ENCODE assay signal across 9 mouse cellular contexts in the genomic region with DNA sequence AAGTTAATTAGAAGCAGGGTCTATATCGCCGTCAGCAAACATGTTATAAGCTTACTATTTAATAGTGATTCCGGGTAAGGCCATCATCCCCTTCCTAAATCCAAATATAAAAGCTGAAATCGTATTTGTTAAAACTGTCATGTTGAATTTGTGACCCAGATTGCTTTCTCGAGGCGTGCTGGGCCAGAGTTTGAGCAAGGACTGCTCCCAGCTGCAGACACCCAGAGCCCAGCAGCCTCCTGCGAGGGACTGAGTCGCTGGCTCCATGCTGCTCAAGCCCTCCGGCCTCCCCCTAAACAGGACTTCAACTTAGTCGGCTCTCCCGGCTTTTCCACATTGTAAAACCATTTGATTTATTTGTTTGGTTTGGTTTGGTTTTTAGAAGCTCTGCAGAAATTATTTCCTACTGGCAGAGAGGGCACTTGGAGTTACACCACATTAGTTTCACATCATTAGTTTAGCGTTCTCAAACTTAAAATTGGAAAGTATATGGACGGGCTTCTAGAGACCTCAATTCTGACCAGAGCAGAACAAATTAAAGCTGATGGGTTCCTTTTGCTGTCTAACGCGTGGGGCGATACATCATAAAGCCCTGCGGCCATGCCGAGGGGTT.
DNase-seq lines count a peak whose midpoint lies in the region; ATAC-seq and TF ChIP-seq lines count a peak whose summit lies in the region.
"Had no signal": no experiment of that assay in that cellular context is flagged by ENCODE, and none has a peak within 500 bp of the region (broad histone marks: within the 10 kb centered on the region; RNA-seq: fewer than 3 reads in every experiment).

No protein-coding gene starts in this region.

- TF ChIP-seq CTCF in lung, embryonic 14.5 days (IDR thresholded peaks at IDR 0.05; ENCODE audit: low read depth), result no peak

- peak overlapping the region; percentile 1; the same call in 1 of the 2 replicates for H3K4me3 ChIP-seq in lung, embryonic 14.5 days (ENCODE audit: low read depth, low read length)
- H3K4me3 ChIP-seq in hindbrain, embryonic 15.5 days, result peak overlapping the region; percentile 33; the same call in 1 of the 2 replicates
- H3K4me3 ChIP-seq in midbrain, embryonic 14.5 days (replicated peaks; ENCODE audit: low read depth, low read length), result no peak overlapping the region

- 0 out of 2 replicates have a peak, but pooled peaks cover 2% of the 10 kb centered on the region for H3K4me1 ChIP-seq in lung, embryonic 14.5 days (ENCODE audit: insufficient read depth)
- H3K4me1 ChIP-seq in hindbrain, embryonic 15.5 days (replicated peaks), result peaks cover 13% of the 10 kb centered on the region
- peaks cover 7% of the 10 kb centered on the region; the same call in 1 of the 2 replicates for H3K4me1 ChIP-seq in midbrain, embryonic 14.5 days (ENCODE audit: control insufficient read depth, insufficient read depth, low read length)

- H3K4me2 ChIP-seq in lung, embryonic 14.5 days, result peak overlapping the region; percentile 45; the same call in 1 of the 2 replicates
- H3K4me2 ChIP-seq in hindbrain, embryonic 15.5 days, result peak overlapping the region; percentile 64
- H3K4me2 ChIP-seq in midbrain, embryonic 14.5 days (ENCODE audit: low read length), result peak overlapping the region; percentile 51

- H3K9ac ChIP-seq in lung, embryonic 14.5 days, result no peak overlapping the region
- H3K9ac ChIP-seq in hindbrain, embryonic 15.5 days, result no peak overlapping the region
- no peak overlapping the region for H3K9ac ChIP-seq in midbrain, embryonic 14.5 days (replicated peaks; ENCODE audit: low read length)
- H3K9ac ChIP-seq: heart, embryonic 12.5 days had no signal

- DNase-seq in lung, embryonic 14.5 days, result peak; percentile 37
- DNase-seq in lung, adult 18-20 months, result no peak
- DNase-seq in midbrain, embryonic 14.5 days, result peak; percentile 65
- DNase-seq in cerebellum, adult 8-10 months, result no peak
- DNase-seq in left cerebral cortex, postnatal 10 days (ENCODE audit: extremely low spot score in 1 of 2, low spot score in 2 of 2), result no peak
- no peak for DNase-seq in heart, postnatal 10 days

- ATAC-seq in lung, embryonic 14.5 days (ENCODE audit: insufficient read depth), result no peak
- ATAC-seq in hindbrain, embryonic 15.5 days (ENCODE audit: low FRiP score, low read depth), result no peak
- no peak for ATAC-seq in midbrain, embryonic 14.5 days (ENCODE audit: low FRiP score, low TSS enrichment)
- ATAC-seq in megakaryocyte-erythroid progenitor cell, adult 5-6 weeks (replicated peaks; ENCODE audit: low FRiP score, low TSS enrichment, poor library complexity, severe bottlenecking), result no peak

- H3K36me3 ChIP-seq in lung, embryonic 14.5 days (ENCODE audit: insufficient read depth), result no peaks in the 10 kb centered on the region
- H3K36me3 ChIP-seq in hindbrain, embryonic 15.5 days, result no peaks in the 10 kb centered on the region
- no peaks in the 10 kb centered on the region for H3K36me3 ChIP-seq in midbrain, embryonic 14.5 days (ENCODE audit: control insufficient read depth, insufficient read depth, low read length)
- H3K36me3 ChIP-seq: heart, embryonic 12.5 days had no signal

- H3K27ac ChIP-seq in lung, embryonic 14.5 days (ENCODE audit: low read depth), result no peak overlapping the region
- H3K27ac ChIP-seq in hindbrain, embryonic 15.5 days (replicated peaks), result no peak overlapping the region
- H3K27ac ChIP-seq in midbrain, embryonic 14.5 days (replicated peaks; ENCODE audit: low read depth, low read length), result no peak overlapping the region

- 24% methylated on average over 18 of the region's 18 CpGs for WGBS in lung, embryonic 14.5 days
- WGBS in hindbrain, embryonic 15.5 days, result 16% methylated on average over 18 of the region's 18 CpGs
- 6% methylated on average over 18 of the region's 18 CpGs for WGBS in midbrain, embryonic 14.5 days

- peaks cover 48% of the 10 kb centered on the region for H3K27me3 ChIP-seq in lung, embryonic 14.5 days (ENCODE audit: insufficient read depth, low read length)
- H3K27me3 ChIP-seq in hindbrain, embryonic 15.5 days, result peaks cover 46% of the 10 kb centered on the region
- H3K27me3 ChIP-seq in midbrain, embryonic 14.5 days (ENCODE audit: control insufficient read depth, insufficient read depth, low read length), result peaks cover 22% of the 10 kb centered on the region; the same call in 1 of the 2 replicates

- intact Hi-C loops in left cerebral cortex, postnatal 10 days (cut with DNase I), result loop anchor here (5.0 to 10.0 kb wide), 2 partner anchors 135 to 292 kb away; a partner anchor contains a TSS
- intact Hi-C loops in heart, postnatal 10 days (cut with DNase I), result loop anchor here (2.0 to 10.0 kb wide), 3 partner anchors 110 to 238 kb away; a partner anchor contains a TSS

- H3K9me3 ChIP-seq in lung, embryonic 14.5 days (ENCODE audit: low read depth, low read length), result no peaks in the 10 kb centered on the region
- no peaks in the 10 kb centered on the region for H3K9me3 ChIP-seq in hindbrain, embryonic 15.5 days
- no peaks in the 10 kb centered on the region for H3K9me3 ChIP-seq in midbrain, embryonic 14.5 days (ENCODE audit: control insufficient read depth, low read length)
- H3K9me3 ChIP-seq: heart, embryonic 12.5 days had no signal

Comparison
In these comparisons a context has a peak if more than half of its experiments do, and no peak if none do; other contexts are left out.
1. DNase-seq: peak in lung, embryonic 14.5 days (single experiment) and midbrain, embryonic 14.5 days (single experiment); none in lung, adult 18-20 months (0 of 2), cerebellum, adult 8-10 months (single experiment), left cerebral cortex, postnatal 10 days (0 of 2) and heart, postnatal 10 days (0 of 2).
2. Peak in every context shown above with its lines, with median percentiles within 50 percentile points of each other: H3K4me2 ChIP-seq.